Mouse (Mus musculus) embryonic facial prominence, embryonic 15.5 days (tissue): Measurements from ENCODE around the gene Atp6v1g3. TPM values are rescaled to one million over a fixed set of nuclear protein-coding genes. Genes with fewer than 3 reads are reported as not detected.

Experiments used
- ATAC-seq: fragments of 200-750 bp; cut with Nextera tagmentation; 2 replicates; pipeline ENCODE4 v1.8.0; 2017; ENCODE audit warnings: low read depth, moderate TSS enrichment; ENCODE audit not compliant: insufficient number of reproducible peaks, low FRiP score, low TSS enrichment
- H3K27ac ChIP-seq: fragments of 300-500 bp; sonication (generic); replicated peaks from 2 replicates; pipeline ENCODE4 v1.5.1; 2015; ENCODE audit warnings: mild to moderate bottlenecking, inconsistent platforms
- H3K27me3 ChIP-seq: fragments of 300-500 bp; sonication (generic); 2 replicates; pipeline ENCODE4 v1.6.1; 2015; ENCODE audit warnings: inconsistent platforms
- H3K36me3 ChIP-seq: fragments of 300-500 bp; sonication (generic); 2 replicates; pipeline ENCODE4 v1.6.1; 2015; ENCODE audit warnings: mild to moderate bottlenecking, inconsistent platforms
- H3K4me1 ChIP-seq: fragments of 300-500 bp; sonication (generic); 2 replicates; pipeline ENCODE4 v1.6.1; 2015; ENCODE audit warnings: inconsistent platforms
- H3K4me2 ChIP-seq: fragments of 300-500 bp; sonication (generic); replicated peaks from 2 replicates; pipeline ENCODE4 v1.6.1; 2015; ENCODE audit warnings: mild to moderate bottlenecking, inconsistent platforms
- H3K4me3 ChIP-seq: fragments of 300-500 bp; sonication (generic); replicated peaks from 2 replicates; pipeline ENCODE4 v1.5.1; 2015; ENCODE audit warnings: mild to moderate bottlenecking, inconsistent platforms
- H3K9ac ChIP-seq: fragments of 300-500 bp; sonication (generic); 2 replicates; pipeline ENCODE4 v1.6.1; 2015; ENCODE audit warnings: inconsistent platforms
- H3K9me3 ChIP-seq: fragments of 300-500 bp; sonication (generic); replicated peaks from 2 replicates; pipeline ENCODE4 v1.6.1; 2016; ENCODE audit warnings: inconsistent platforms
- WGBS: fragments of 180-500 bp; shearing (Covaris S2); methylation state at CpG from one replicate; pipeline ENCODE4 v1.1.7; 2015; 5-methylcytosine and 5-hydroxymethylcytosine counted together
- polyA plus RNA-seq: library from polyadenylated mRNA; unstranded; fragments of >200 nt; fragmentation: Nextera tagmentation; extraction: Ambion mirVana; gene quantifications from 2 replicates; pipeline ENCODE4 v1.2.1, GENCODE M21; 2015

The Atp6v1g3 gene
- polyA plus RNA-seq, 1 experiment from 2014 or later = 0.75 TPM

- Histone ChIP-seq H3K27me3 (no peaks in the 10 kb centered on the region), H3K9ac (no peak overlapping the region), H3K27ac (no peak overlapping the region), H3K4me3 (no peak overlapping the region), H3K36me3 (no peaks in the 10 kb centered on the region), H3K9me3 (no peaks in the 10 kb centered on the region), H3K4me1 (no peaks in the 10 kb centered on the region), H3K4me2 (no peak overlapping the region)
- WGBS = 85% methylated on average over 4 of the region's 4 CpGs
- no peak for ATAC-seq
Observed at GRCm38 (mm10) chr1:138256172-138256789, 17.3 kb upstream of the Atp6v1g3 start.

GRCm38 (mm10) chr1:138258758-138259157, 14.8 kb upstream of the Atp6v1g3 start:
- Histone ChIP-seq H3K36me3 (no peaks in the 10 kb centered on the region), H3K4me1 (no peaks in the 10 kb centered on the region), H3K9me3 (no peaks in the 10 kb centered on the region), H3K27ac (no peak overlapping the region), H3K27me3 (no peaks in the 10 kb centered on the region), H3K4me3 (no peak overlapping the region), H3K9ac (no peak overlapping the region), H3K4me2 (no peak overlapping the region)
- no peak for ATAC-seq
- WGBS = 67% methylated on average over 4 of the region's 4 CpGs

GRCm38 (mm10) chr1:138261520-138261919, 12.0 kb upstream of the Atp6v1g3 start:
- Histone ChIP-seq H3K27ac (no peak overlapping the region), H3K9ac (no peak overlapping the region), H3K27me3 (no peaks in the 10 kb centered on the region), H3K9me3 (no peaks in the 10 kb centered on the region), H3K36me3 (no peaks in the 10 kb centered on the region), H3K4me1 (no peaks in the 10 kb centered on the region), H3K4me3 (no peak overlapping the region), H3K4me2 (no peak overlapping the region)
- ATAC-seq = no peak
- WGBS = 86% methylated on average over 3 of the region's 3 CpGs

- no peak overlapping the region for H3K4me3 ChIP-seq
- no peaks in the 10 kb centered on the region for H3K36me3 ChIP-seq
- H3K27me3 ChIP-seq = no peaks in the 10 kb centered on the region
- H3K4me2 ChIP-seq = no peak overlapping the region
- H3K4me1 ChIP-seq = no peaks in the 10 kb centered on the region
- ATAC-seq = no peak
- no peak overlapping the region for H3K9ac ChIP-seq
- no peaks in the 10 kb centered on the region for H3K9me3 ChIP-seq
- H3K27ac ChIP-seq = no peak overlapping the region
Observed at GRCm38 (mm10) chr1:138262408-138262807, 11.1 kb upstream of the Atp6v1g3 start.

GRCm38 (mm10) chr1:138267465-138268055, 6.0 kb upstream of the Atp6v1g3 start:
- H3K9ac ChIP-seq = no peak overlapping the region
- WGBS = 77% methylated on average over 5 of the region's 5 CpGs

GRCm38 (mm10) chr1:138274930-138275329, 1.4 kb downstream of the Atp6v1g3 start:
- H3K4me3 ChIP-seq = no peak overlapping the region
- H3K27me3 ChIP-seq = no peaks in the 10 kb centered on the region
- no peaks in the 10 kb centered on the region for H3K9me3 ChIP-seq
- H3K4me1 ChIP-seq = no peaks in the 10 kb centered on the region
- ATAC-seq = no peak
- no peaks in the 10 kb centered on the region for H3K36me3 ChIP-seq
- no peak overlapping the region for H3K9ac ChIP-seq
- no peak overlapping the region for H3K27ac ChIP-seq
- H3K4me2 ChIP-seq = no peak overlapping the region
- 74% methylated on average over 3 of the region's 3 CpGs for WGBS

More at GRCm38 (mm10) chr1:138267465-138268055, 6.0 kb upstream of the Atp6v1g3 start:
- H3K27ac ChIP-seq = no peak overlapping the region
- no peak for ATAC-seq
- H3K36me3 ChIP-seq = no peaks in the 10 kb centered on the region
- no peaks in the 10 kb centered on the region for H3K9me3 ChIP-seq
- H3K4me2 ChIP-seq = no peak overlapping the region
- no peak overlapping the region for H3K4me3 ChIP-seq
- no peaks in the 10 kb centered on the region for H3K4me1 ChIP-seq
- H3K27me3 ChIP-seq = no peaks in the 10 kb centered on the region

- WGBS = 55% methylated on average over 5 of the region's 5 CpGs
- Histone ChIP-seq H3K9ac (no peak overlapping the region), H3K9me3 (no peaks in the 10 kb centered on the region), H3K27ac (no peak overlapping the region), H3K4me1 (no peaks in the 10 kb centered on the region), H3K4me3 (no peak overlapping the region), H3K4me2 (no peak overlapping the region), H3K27me3 (no peaks in the 10 kb centered on the region), H3K36me3 (no peaks in the 10 kb centered on the region)
- no peak for ATAC-seq
Observed at GRCm38 (mm10) chr1:138275859-138276258, 2.3 kb downstream of the Atp6v1g3 start.

- 53% methylated on average over 6 of the region's 6 CpGs for WGBS
- no peak overlapping the region for H3K4me3 ChIP-seq
Observed at GRCm38 (mm10) chr1:138281139-138281538, 7.6 kb downstream of the Atp6v1g3 start.

GRCm38 (mm10) chr1:138282413-138283141, 9.0 kb downstream of the Atp6v1g3 start:
- ATAC-seq = no peak
- Histone ChIP-seq H3K27ac (no peak overlapping the region), H3K9ac (no peak overlapping the region), H3K27me3 (no peaks in the 10 kb centered on the region), H3K4me3 (no peak overlapping the region), H3K4me2 (no peak overlapping the region), H3K4me1 (no peaks in the 10 kb centered on the region), H3K36me3 (no peaks in the 10 kb centered on the region), H3K9me3 (no peaks in the 10 kb centered on the region)
- 65% methylated on average over 3 of the region's 3 CpGs for WGBS

More at GRCm38 (mm10) chr1:138281139-138281538, 7.6 kb downstream of the Atp6v1g3 start:
- no peaks in the 10 kb centered on the region for H3K9me3 ChIP-seq
- H3K9ac ChIP-seq = no peak overlapping the region
- H3K27me3 ChIP-seq = no peaks in the 10 kb centered on the region
- ATAC-seq = no peak
- H3K36me3 ChIP-seq = no peaks in the 10 kb centered on the region
- H3K4me1 ChIP-seq = no peaks in the 10 kb centered on the region
- no peak overlapping the region for H3K27ac ChIP-seq
- H3K4me2 ChIP-seq = no peak overlapping the region

GRCm38 (mm10) chr1:138287665-138288064, 14.1 kb downstream of the Atp6v1g3 start:
- no peak for ATAC-seq
- 88% methylated on average over 4 of the region's 4 CpGs for WGBS

GRCm38 (mm10) chr1:138288721-138289120, 15.2 kb downstream of the Atp6v1g3 start:
- Histone ChIP-seq H3K36me3 (no peaks in the 10 kb centered on the region), H3K27ac (no peak overlapping the region), H3K4me2 (no peak overlapping the region), H3K27me3 (no peaks in the 10 kb centered on the region), H3K9ac (no peak overlapping the region), H3K4me3 (no peak overlapping the region), H3K4me1 (no peaks in the 10 kb centered on the region), H3K9me3 (no peaks in the 10 kb centered on the region)
- ATAC-seq = no peak
- WGBS = 79% methylated on average over 1 of the region's 1 CpGs

More at GRCm38 (mm10) chr1:138287665-138288064, 14.1 kb downstream of the Atp6v1g3 start:
- H3K9me3 ChIP-seq = no peaks in the 10 kb centered on the region
- no peak overlapping the region for H3K27ac ChIP-seq
- no peaks in the 10 kb centered on the region for H3K36me3 ChIP-seq
- H3K4me2 ChIP-seq = no peak overlapping the region
- no peak overlapping the region for H3K4me3 ChIP-seq
- no peaks in the 10 kb centered on the region for H3K4me1 ChIP-seq
- H3K9ac ChIP-seq = no peak overlapping the region
- no peaks in the 10 kb centered on the region for H3K27me3 ChIP-seq
